Mouse (Mus musculus) bone marrow macrophage, adult 2 months (primary cell): ENCODE data around the gene Wbp4. TPM values are rescaled to one million over a fixed set of nuclear protein-coding genes. Genes with fewer than 3 reads are reported as not detected.
"Not testable (repeated sequence)": the region's sequence is repeated elsewhere in the genome, so short reads cannot be mapped to it uniquely, and the experiment has no call there.

Source experiments
- H3K27ac ChIP-seq: 2 replicates; pipeline ENCODE4 v1.5.1; 2012; ENCODE audit warnings: low read depth, low read length; ENCODE audit not compliant: insufficient read depth
- H3K4me1 ChIP-seq: 2 replicates; pipeline ENCODE4 v1.6.1; 2012; ENCODE audit warnings: low read length; ENCODE audit not compliant: control insufficient read depth, insufficient read depth
- H3K4me3 ChIP-seq: 2 replicates; pipeline ENCODE4 v1.5.1; 2012; ENCODE audit warnings: mild to moderate bottlenecking, low read length, moderate library complexity; ENCODE audit not compliant: insufficient read depth
- CTCF ChIP-seq: IDR thresholded peaks from 2 replicates; pipeline ENCODE4 v1.5.1; 2012; ENCODE audit warnings: low read depth, mild to moderate bottlenecking, low read length, moderate library complexity
- POLR2A ChIP-seq: IDR thresholded peaks from 2 replicates; pipeline ENCODE4 v1.6.1; 2012; ENCODE audit warnings: mild to moderate bottlenecking, low read depth, low read length, borderline replicate concordance
- polyA plus RNA-seq: library from polyadenylated mRNA; stranded (reverse); fragments of >200 nt; gene quantifications from 2 replicates; pipeline ENCODE4 v1.2.4, GENCODE M21; 2012; ENCODE audit not compliant: missing spikeins, insufficient read depth, insufficient read length

Wbp4 gene
- polyA plus RNA-seq, 1 experiment = 41.3 TPM

- peaks cover 13% of the 10 kb centered on the region for H3K4me1 ChIP-seq
- H3K27ac ChIP-seq = no peak overlapping the region
- TF ChIP-seq CTCF (no peak), POLR2A (no peak)
- H3K4me3 ChIP-seq = no peak overlapping the region
These were observed 15.7 kb downstream of the Wbp4 start for GRCm38 (mm10) chr14:79465623-79466022.

GRCm38 (mm10) chr14:79460988-79461387, 20.3 kb downstream of the Wbp4 start:
- TF ChIP-seq POLR2A = no peak
- TF ChIP-seq CTCF = no peak
- H3K4me1 ChIP-seq = peaks cover 19% of the 10 kb centered on the region
- H3K4me3 ChIP-seq = no peak overlapping the region
- peak overlapping the region; percentile 59; the same call in 1 of the 2 replicates for H3K27ac ChIP-seq

DNA sequence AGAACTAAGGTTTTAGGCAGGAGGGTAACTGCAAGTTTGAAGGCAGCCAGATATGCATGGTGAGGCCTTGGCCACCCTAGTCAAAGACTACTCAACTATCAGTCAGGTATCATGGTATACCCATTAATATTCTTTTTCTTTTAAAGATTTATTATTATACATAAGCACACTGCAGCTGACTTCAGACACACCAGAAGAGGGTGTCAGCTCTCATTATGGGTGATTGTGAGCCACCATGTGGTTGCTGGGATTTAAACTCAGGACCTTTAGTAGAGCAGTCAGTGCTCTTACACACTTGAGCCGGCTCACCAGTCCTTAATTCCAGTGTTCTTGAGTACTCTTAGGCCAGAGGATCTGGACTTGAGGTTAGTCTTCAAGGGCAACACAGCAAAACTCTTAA, 20.9 kb downstream of the Wbp4 start:
- TF ChIP-seq POLR2A (no peak), CTCF (no peak)
- Histone ChIP-seq H3K4me1 (peaks cover 19% of the 10 kb centered on the region), H3K4me3 (no peak overlapping the region), H3K27ac (peak overlapping the region; percentile 31; the same call in 1 of the 2 replicates)

DNA sequence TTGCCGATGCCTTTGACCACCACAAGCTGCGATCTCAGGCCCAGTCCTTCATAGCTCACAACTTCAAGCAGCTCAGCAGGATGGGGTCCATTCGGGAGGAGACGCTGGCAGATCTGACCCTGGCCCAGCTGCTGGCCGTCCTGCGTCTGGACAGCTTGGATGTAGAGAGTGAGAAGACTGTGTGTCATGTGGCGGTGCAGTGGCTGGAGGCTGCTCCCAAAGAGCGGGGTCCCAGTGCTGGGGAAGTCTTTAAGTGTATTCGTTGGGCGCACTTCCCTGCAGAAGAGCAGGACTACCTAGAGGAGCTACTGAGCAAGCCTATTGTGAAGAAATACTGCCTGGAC, 28.8 kb downstream of the Wbp4 start:
- H3K4me1 ChIP-seq, H3K4me3 ChIP-seq, H3K27ac ChIP-seq: not testable (repeated sequence)

DNA sequence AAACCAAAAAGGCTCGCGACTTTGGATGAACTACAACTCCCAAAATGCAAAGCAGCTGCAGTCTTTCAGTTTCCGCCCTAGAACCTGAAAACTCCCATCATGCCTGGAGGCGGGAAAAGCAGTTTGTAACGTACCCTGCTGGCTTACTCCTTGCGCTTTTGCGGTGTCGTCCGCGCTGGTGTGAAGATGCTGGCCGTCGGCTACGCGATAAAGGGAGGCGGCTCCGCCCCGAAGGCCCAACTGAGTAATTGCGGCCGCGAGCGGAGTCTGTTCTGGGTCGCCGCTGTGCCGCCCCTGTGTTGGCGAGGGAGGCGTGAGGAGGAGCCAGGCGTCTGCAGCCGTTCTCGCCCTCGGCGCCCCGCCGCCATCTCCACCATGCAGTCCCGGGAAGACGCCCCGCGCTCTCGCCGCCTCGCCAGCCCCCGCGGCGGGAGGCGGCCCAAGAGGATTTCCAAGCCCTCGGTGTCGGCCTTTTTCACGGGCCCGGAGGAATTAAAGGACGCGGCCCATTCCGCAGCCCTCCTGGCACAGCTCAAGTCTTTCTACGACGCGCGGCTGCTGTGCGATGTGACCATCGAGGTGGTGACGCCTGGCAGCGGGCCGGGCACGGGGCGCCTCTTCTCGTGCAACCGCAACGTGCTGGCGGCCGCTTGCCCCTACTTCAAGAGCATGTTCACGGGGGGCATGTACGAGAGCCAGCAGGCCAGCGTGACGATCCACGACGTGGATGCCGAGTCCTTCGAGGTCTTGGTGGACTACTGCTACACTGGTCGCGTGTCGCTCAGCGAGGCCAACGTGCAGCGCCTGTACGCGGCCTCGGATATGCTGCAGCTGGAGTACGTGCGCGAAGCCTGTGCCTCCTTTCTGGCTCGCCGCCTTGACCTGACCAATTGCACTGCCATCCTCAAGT, 29.4 kb downstream of the Wbp4 start, which contains the start of gene Kbtbd6:
Kbtbd6 (plus strand) TSS at position 155 of the 910 bp plus-strand sequence.
- Histone ChIP-seq H3K4me3 (peak within 1 kb of the TSS; percentile 85), H3K27ac (peak within 1 kb of the TSS; percentile 57)
- not testable (repeated sequence) for H3K4me1 ChIP-seq

DNA sequence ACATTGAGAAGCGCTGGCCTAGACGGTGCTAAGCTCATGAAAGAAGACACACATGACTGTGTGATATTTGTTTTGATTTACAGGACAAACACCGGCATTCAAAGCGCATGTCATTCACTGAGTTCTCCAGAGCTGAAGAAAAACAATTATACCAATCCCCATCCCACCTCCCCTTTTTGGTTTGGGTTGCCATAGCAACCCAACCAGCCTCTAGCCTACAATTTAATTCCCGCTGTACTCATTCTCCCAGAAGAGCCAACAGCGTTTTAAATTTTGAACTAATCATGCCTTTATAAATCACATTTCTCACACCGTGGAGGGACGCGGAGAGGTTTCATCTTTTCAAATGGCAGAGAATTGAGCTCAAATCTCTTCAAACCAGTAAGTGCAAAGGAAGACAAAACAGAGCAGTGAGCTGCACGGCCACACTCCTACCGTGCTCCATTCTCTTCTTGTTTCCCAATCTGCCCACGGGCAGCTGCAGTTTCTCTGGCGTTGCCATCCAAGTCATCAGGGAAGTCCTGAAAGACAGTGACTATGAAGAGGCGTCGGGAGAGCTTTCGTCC, 36.2 kb downstream of the Wbp4 start:
- Histone ChIP-seq H3K4me3 (no peak overlapping the region), H3K27ac (no peak overlapping the region), H3K4me1 (peaks cover 10% of the 10 kb centered on the region)
- TF ChIP-seq POLR2A (no peak), CTCF (no peak)

DNA sequence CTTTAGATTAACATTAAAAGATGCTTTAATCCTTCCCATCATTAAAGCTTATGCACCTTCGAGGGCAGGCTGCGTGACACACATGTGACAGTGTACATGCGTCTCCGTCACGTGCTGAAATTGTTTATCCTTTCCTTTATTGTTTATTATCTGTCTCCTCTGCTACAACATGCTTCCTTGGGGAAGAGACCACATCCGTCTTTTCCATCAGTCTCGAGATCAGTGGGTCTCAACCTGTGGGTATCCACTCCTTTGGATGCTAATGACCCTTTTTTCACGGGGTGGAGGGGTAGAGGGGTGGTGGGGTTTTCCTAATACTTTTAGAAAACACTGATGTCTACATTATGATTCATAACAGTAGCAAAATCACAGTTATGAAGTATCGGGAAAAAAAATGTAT, 36.7 kb downstream of the Wbp4 start:
- TF ChIP-seq CTCF = no peak
- no peak for TF ChIP-seq POLR2A
- H3K4me1 ChIP-seq = peaks cover 10% of the 10 kb centered on the region
- no peak overlapping the region for H3K27ac ChIP-seq
- no peak overlapping the region for H3K4me3 ChIP-seq

DNA sequence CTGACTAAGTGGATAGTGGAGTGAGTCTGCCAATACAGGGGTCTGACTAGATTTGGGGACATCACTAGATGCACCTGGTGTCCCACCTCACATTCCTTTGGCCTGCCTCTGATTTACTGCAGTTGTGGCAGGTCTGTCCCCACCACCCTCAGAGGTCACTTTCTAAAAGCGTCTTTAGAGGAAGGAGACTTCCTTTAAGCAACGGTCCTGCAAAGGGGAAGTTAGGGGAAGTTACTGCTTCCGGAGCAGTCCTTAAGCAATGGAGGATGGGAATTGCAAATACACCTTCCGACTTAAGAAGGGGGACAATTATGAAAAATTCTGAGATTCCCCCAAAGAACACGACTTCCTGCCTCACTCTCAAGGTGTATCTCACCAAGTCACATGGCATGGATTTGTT, 39.9 kb downstream of the Wbp4 start:
- Histone ChIP-seq H3K27ac (peak overlapping the region; percentile 49), H3K4me1 (peaks cover 10% of the 10 kb centered on the region), H3K4me3 (no peak overlapping the region)
- TF ChIP-seq CTCF (no peak), POLR2A (no peak)

DNA sequence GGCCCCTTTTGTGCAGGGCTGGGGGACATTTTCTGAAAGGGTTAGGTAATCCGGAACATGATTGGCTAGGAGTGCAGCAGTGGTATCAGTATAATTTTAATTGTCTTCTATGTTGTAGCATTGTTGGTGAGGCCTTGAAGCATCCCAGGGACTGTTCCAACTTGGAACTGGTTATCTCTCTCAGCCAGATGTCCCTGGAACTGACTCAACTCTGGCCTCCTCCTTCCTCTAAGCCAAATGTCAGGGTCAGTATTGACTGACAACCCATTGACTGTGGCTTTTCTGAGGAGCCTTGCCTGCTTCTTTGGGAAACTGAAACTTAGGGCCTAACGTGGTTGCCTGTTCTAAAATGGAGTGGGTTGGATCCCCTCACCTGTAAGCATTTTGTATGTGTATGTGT, 40.7 kb downstream of the Wbp4 start:
- Histone ChIP-seq H3K4me1 (peaks cover 10% of the 10 kb centered on the region), H3K27ac (no peak overlapping the region), H3K4me3 (no peak overlapping the region)
- TF ChIP-seq CTCF (no peak), POLR2A (no peak)

GRCm38 (mm10) chr14:79434068-79434467, 47.3 kb downstream of the Wbp4 start:
- Histone ChIP-seq H3K4me1 (no peaks in the 10 kb centered on the region; the same call in 1 of the 2 replicates), H3K27ac (no peak overlapping the region), H3K4me3 (no peak overlapping the region)
- TF ChIP-seq POLR2A (no peak), CTCF (no peak)

DNA sequence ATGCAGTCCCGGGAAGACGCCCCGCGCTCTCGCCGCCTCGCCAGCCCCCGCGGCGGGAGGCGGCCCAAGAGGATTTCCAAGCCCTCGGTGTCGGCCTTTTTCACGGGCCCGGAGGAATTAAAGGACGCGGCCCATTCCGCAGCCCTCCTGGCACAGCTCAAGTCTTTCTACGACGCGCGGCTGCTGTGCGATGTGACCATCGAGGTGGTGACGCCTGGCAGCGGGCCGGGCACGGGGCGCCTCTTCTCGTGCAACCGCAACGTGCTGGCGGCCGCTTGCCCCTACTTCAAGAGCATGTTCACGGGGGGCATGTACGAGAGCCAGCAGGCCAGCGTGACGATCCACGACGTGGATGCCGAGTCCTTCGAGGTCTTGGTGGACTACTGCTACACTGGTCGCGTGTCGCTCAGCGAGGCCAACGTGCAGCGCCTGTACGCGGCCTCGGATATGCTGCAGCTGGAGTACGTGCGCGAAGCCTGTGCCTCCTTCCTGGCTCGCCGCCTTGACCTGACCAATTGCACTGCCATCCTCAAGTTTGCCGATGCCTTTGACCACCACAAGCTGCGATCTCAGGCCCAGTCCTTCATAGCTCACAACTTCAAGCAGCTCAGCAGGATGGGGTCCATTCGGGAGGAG, 54.5 kb downstream of the Wbp4 start:
- H3K27ac ChIP-seq = peak overlapping the region; percentile 73
- H3K4me1 ChIP-seq = not testable (repeated sequence)
- H3K4me3 ChIP-seq = peak overlapping the region; percentile 56
